Mouse (Mus musculus): ENCODE measurements around the gene Wipf1. TPM values are rescaled to one million over a fixed set of nuclear protein-coding genes. Genes with fewer than 3 reads are reported as not detected.
A peak's percentile ranks its signal among the peaks of the same experiment; 100 is the strongest.

The Wipf1 gene
- polyA plus RNA-seq, 1 experiment, result 47.3 TPM

DNA sequence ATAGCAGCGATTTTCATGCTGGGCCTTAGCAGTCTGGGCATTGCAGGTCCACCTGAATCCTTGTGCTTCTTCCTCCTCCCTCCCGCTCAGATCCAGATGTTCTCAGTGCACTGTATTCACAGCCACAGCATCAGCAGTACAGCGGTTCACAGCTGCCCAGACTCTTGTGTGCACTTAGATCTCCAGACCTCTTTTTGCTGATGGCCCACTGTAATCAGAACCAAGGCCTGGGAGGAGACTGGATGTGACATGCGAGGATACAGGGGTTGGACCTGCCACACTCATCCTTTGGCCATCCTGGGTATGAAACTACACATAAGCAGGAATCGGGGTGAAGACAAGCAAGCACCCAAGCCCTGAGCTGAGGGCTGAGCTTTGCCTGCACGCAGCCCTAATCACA, 72.6 kb downstream of the Wipf1 start:
- Histone ChIP-seq H3K4me1 (ENCODE audit: control insufficient read depth, insufficient read depth, low read length) (peaks cover 12% of the 10 kb centered on the region), H3K27ac (ENCODE audit: control insufficient read depth, insufficient read depth, low read depth, low read length, poor library complexity) (peak overlapping the region; percentile 2; the same call in 1 of the 2 replicates), H3K4me3 (replicated peaks; ENCODE audit: control insufficient read depth, low read depth, low read length) (no peak overlapping the region)
- WGBS, result 87% methylated on average over 6 of the region's 6 CpGs
- TF ChIP-seq CTCF (IDR thresholded peaks at IDR 0.05; ENCODE audit: control insufficient read depth, insufficient read depth, low read length) (no peak), POLR2A (IDR thresholded peaks at IDR 0.05; ENCODE audit: borderline replicate concordance, control insufficient read depth, low read depth, low read length) (no peak)

DNA sequence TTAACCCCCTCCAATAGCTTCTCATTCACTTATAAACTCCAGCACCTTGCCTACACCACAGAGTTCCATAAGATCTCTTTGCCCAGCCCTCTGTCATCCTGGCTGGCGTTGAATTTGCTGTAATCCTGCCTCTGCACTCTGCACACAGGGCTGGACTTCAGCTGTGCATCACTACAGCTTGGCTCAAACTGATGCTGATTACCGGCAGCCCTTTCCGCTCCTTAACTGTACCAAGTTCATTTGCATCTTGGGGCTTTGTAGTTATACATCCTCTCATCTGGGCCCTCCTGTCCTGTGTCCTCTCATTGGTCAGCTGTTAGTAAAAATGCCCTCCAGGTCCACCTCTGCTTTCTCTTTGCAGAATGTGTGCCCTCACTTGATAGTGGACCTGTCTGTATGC, 73.4 kb downstream of the Wipf1 start:
- WGBS, result 75% methylated on average over 3 of the region's 3 CpGs
- Histone ChIP-seq H3K4me1 (ENCODE audit: control insufficient read depth, insufficient read depth, low read length) (peaks cover 12% of the 10 kb centered on the region), H3K27ac (ENCODE audit: control insufficient read depth, insufficient read depth, low read depth, low read length, poor library complexity) (peak overlapping the region; percentile 34; the same call in 1 of the 2 replicates)

DNA sequence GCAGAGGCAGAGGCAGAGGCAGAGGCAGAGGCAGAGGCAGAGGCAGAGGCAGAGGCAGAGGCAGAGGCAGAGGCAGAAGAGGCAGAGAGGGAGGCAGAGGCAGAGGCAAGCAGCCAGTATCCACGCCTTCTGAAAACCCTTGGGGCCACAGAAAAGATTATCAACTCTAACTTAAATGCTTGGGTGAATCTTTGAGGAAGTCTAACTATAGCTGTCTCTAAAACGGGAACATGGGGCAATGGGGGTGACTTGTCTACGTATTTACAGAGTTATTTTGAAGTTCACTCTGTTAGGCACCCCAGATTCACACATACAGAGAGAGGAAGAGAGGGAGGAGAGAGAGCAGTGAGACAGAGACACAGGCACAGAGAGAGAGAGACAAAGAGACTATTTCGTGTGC, 74.0 kb downstream of the Wipf1 start:
- Histone ChIP-seq H3K27ac (ENCODE audit: control insufficient read depth, insufficient read depth, low read depth, low read length, poor library complexity) (peak overlapping the region; percentile 92), H3K4me1 (ENCODE audit: control insufficient read depth, insufficient read depth, low read length) (peaks cover 12% of the 10 kb centered on the region), H3K4me3 (replicated peaks; ENCODE audit: control insufficient read depth, low read depth, low read length) (no peak overlapping the region)
- TF ChIP-seq CTCF (IDR thresholded peaks at IDR 0.05; ENCODE audit: control insufficient read depth, insufficient read depth, low read length) (no peak), POLR2A (IDR thresholded peaks at IDR 0.05; ENCODE audit: borderline replicate concordance, control insufficient read depth, low read depth, low read length) (no peak)
- 13% methylated on average over 4 of the region's 4 CpGs for WGBS

More for the DNA sequence above, 73.4 kb downstream of the Wipf1 start:
- H3K4me3 ChIP-seq (replicated peaks; ENCODE audit: control insufficient read depth, low read depth, low read length), result no peak overlapping the region
- TF ChIP-seq CTCF (IDR thresholded peaks at IDR 0.05; ENCODE audit: control insufficient read depth, insufficient read depth, low read length), result no peak
- no peak for TF ChIP-seq POLR2A (IDR thresholded peaks at IDR 0.05; ENCODE audit: borderline replicate concordance, control insufficient read depth, low read depth, low read length)

DNA sequence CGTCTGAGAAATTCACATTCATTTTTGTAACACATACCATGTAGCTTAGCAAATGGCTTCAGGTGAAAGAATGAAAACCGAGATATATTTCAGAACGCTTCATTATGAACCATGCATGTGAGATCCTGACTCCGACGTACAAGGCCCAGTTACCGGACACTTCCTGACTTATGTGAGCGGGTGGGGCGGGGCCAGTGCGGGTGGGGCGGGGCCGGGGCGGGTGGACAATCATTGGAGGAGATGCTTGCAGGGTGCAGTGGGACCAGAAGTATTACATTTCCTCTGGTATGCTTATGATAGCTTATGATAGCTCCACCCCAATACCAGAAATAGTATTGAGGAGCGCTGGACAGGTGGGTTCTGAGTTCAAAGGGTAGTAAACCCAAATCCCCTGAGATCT, 74.9 kb downstream of the Wipf1 start:
- H3K27ac ChIP-seq (ENCODE audit: control insufficient read depth, insufficient read depth, low read depth, low read length, poor library complexity), result peak overlapping the region; percentile 92
- no peak for TF ChIP-seq CTCF (IDR thresholded peaks at IDR 0.05; ENCODE audit: control insufficient read depth, insufficient read depth, low read length)
- no peak for TF ChIP-seq POLR2A (IDR thresholded peaks at IDR 0.05; ENCODE audit: borderline replicate concordance, control insufficient read depth, low read depth, low read length)
- H3K4me1 ChIP-seq (ENCODE audit: control insufficient read depth, insufficient read depth, low read length), result peaks cover 12% of the 10 kb centered on the region
- no peak overlapping the region for H3K4me3 ChIP-seq (replicated peaks; ENCODE audit: control insufficient read depth, low read depth, low read length)
- WGBS, result 65% methylated on average over 13 of the region's 13 CpGs

DNA sequence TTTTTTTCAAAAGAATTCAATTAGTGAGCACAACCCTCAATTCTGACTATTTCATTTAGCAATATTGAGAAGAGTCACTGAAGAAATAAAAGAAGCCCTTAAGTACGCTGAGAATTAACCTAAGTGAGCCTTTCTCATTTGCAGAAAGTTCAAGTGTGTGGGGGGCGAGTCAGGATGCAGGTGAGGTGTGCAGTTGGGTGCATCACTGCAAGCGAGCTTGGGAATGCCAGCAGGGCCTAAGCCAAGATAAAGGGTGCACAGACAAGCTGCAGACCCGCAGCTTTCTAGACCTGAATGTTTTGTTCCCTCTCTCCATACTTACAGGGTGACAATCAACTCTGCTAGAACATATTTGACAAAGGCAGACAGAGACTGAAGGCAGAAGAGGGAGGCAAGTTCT, 75.3 kb downstream of the Wipf1 start:
- TF ChIP-seq POLR2A (IDR thresholded peaks at IDR 0.05; ENCODE audit: borderline replicate concordance, control insufficient read depth, low read depth, low read length) (no peak), CTCF (IDR thresholded peaks at IDR 0.05; ENCODE audit: control insufficient read depth, insufficient read depth, low read length) (no peak)
- H3K4me3 ChIP-seq (replicated peaks; ENCODE audit: control insufficient read depth, low read depth, low read length), result no peak overlapping the region
- WGBS, result 53% methylated on average over 4 of the region's 4 CpGs
- peaks cover 12% of the 10 kb centered on the region for H3K4me1 ChIP-seq (ENCODE audit: control insufficient read depth, insufficient read depth, low read length)
- peak overlapping the region; percentile 25; the same call in 1 of the 2 replicates for H3K27ac ChIP-seq (ENCODE audit: control insufficient read depth, insufficient read depth, low read depth, low read length, poor library complexity)

DNA sequence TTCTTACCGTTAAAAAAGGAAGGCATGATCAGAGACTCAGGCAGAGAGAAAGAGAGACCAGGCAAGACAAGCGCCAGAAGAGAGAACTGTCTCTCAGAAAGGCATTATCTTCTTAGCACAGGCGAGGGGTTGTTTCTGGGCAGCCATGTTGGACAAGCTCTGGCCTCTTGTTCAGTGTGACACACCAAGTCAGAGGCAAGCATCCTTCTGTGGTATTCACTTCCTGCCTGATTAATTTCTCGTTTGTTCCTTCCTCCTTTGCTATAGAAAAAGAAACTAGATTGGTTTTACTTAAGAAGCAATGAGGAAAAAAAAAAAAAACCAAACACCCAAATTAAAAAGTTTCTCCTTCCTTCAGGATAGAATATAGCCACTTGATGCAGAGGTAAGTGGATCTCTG, 75.8 kb downstream of the Wipf1 start:
- H3K4me3 ChIP-seq (replicated peaks; ENCODE audit: control insufficient read depth, low read depth, low read length), result peak overlapping the region; percentile 40
- H3K27ac ChIP-seq (ENCODE audit: control insufficient read depth, insufficient read depth, low read depth, low read length, poor library complexity), result peak overlapping the region; percentile 55
- H3K4me1 ChIP-seq (ENCODE audit: control insufficient read depth, insufficient read depth, low read length), result peaks cover 12% of the 10 kb centered on the region
- 3% methylated on average over 4 of the region's 4 CpGs for WGBS
- no peak for TF ChIP-seq CTCF (IDR thresholded peaks at IDR 0.05; ENCODE audit: control insufficient read depth, insufficient read depth, low read length)
- TF ChIP-seq POLR2A (IDR thresholded peaks at IDR 0.05; ENCODE audit: borderline replicate concordance, control insufficient read depth, low read depth, low read length), result 0 out of 2 replicates have a peak, but pooled peaks have one; percentile 22

DNA sequence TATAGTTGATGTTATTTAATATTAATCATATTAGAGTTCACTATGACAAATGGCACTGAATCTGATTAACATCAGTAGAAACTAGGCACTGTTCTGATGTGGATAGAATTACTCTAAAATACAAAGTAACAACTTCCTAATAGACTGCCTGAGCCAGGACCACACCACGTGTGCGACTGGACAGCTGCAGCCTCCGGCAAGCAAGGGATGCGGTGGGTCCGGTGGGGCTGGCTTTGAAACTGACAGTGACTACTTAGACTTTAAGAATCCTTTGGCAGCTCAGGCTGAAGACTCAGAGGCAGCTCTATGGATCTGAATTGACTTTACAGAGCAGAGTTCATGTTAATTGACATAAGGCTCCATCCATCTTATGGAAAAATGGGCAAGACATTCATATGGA, 76.4 kb downstream of the Wipf1 start:
- WGBS, result 40% methylated on average over 5 of the region's 5 CpGs
- Histone ChIP-seq H3K4me3 (replicated peaks; ENCODE audit: control insufficient read depth, low read depth, low read length) (peak overlapping the region; percentile 55), H3K27ac (ENCODE audit: control insufficient read depth, insufficient read depth, low read depth, low read length, poor library complexity) (peak overlapping the region; percentile 33; the same call in 1 of the 2 replicates), H3K4me1 (ENCODE audit: control insufficient read depth, insufficient read depth, low read length) (peaks cover 12% of the 10 kb centered on the region)
- TF ChIP-seq CTCF (IDR thresholded peaks at IDR 0.05; ENCODE audit: control insufficient read depth, insufficient read depth, low read length), result no peak
- TF ChIP-seq POLR2A (IDR thresholded peaks at IDR 0.05; ENCODE audit: borderline replicate concordance, control insufficient read depth, low read depth, low read length), result no peak

DNA sequence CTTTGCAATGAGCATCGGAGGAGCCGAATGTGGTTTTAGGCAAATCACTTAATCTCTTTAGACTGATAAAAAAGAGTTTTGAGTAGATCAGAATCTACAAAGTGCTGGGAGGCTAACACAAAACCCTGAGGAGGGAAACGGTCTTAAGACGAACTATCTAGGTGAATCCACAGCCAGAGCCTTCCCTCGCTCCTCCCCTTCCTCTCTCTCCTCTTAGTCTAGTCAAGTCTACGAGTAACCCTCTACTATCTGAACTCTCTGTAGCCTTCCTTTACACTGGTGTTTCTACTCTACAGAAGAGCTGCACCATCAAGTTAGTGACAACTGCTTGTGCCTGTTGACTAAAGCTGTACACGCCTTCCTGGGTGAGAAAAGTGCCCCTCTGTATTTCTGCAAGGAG, 77.0 kb downstream of the Wipf1 start:
- peak overlapping the region; percentile 13; the same call in 1 of the 2 replicates for H3K27ac ChIP-seq (ENCODE audit: control insufficient read depth, insufficient read depth, low read depth, low read length, poor library complexity)
- H3K4me3 ChIP-seq (replicated peaks; ENCODE audit: control insufficient read depth, low read depth, low read length), result peak overlapping the region; percentile 46
- peaks cover 12% of the 10 kb centered on the region for H3K4me1 ChIP-seq (ENCODE audit: control insufficient read depth, insufficient read depth, low read length)
- WGBS, result 24% methylated on average over 7 of the region's 7 CpGs
- TF ChIP-seq POLR2A (IDR thresholded peaks at IDR 0.05; ENCODE audit: borderline replicate concordance, control insufficient read depth, low read depth, low read length) (no peak), CTCF (IDR thresholded peaks at IDR 0.05; ENCODE audit: control insufficient read depth, insufficient read depth, low read length) (no peak)

DNA sequence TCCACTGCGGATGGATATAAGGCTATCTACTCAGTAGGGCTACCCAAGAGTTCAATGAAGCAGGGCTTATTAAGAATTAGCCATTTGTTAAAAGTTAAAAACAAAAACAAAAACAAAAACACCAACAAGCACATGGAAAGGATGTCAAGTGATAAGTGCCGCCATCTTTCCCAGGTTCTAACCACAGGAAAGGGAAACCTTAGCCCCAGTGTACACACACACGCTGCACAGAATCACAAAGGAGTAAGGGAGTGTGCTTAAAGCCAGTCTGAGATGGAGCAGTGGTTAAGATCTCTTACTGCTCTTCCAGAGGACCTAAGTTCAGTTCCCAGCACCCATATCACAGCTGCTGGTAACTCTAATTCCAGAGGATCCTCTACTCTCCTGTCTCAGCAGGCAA, 78.0 kb downstream of the Wipf1 start:
- Histone ChIP-seq H3K4me3 (replicated peaks; ENCODE audit: control insufficient read depth, low read depth, low read length) (no peak overlapping the region), H3K27ac (ENCODE audit: control insufficient read depth, insufficient read depth, low read depth, low read length, poor library complexity) (no peak overlapping the region), H3K4me1 (ENCODE audit: control insufficient read depth, insufficient read depth, low read length) (peaks cover 7% of the 10 kb centered on the region; the same call in 1 of the 2 replicates)
- TF ChIP-seq CTCF (IDR thresholded peaks at IDR 0.05; ENCODE audit: control insufficient read depth, insufficient read depth, low read length), result no peak
- TF ChIP-seq POLR2A (IDR thresholded peaks at IDR 0.05; ENCODE audit: borderline replicate concordance, control insufficient read depth, low read depth, low read length), result no peak
- 79% methylated on average over 3 of the region's 3 CpGs for WGBS
